Mouse (Mus musculus) liver, embryonic 15.5 days (tissue): ENCODE data around the gene Btbd35f17. TPM values are rescaled to one million over a fixed set of nuclear protein-coding genes. Genes with fewer than 3 reads are reported as not detected.
"Not testable (repeated sequence)": the region's sequence is repeated elsewhere in the genome, so short reads cannot be mapped to it uniquely, and the experiment has no call there.

Experiments used
- ATAC-seq: fragments of 200-750 bp; cut with Nextera tagmentation; 2 replicates; pipeline ENCODE4 v1.8.0; 2017; ENCODE audit warnings: moderate number of reproducible peaks, mild to moderate bottlenecking, moderate library complexity; ENCODE audit not compliant: insufficient read depth
- H3K27ac ChIP-seq: fragments of 300-500 bp; sonication (generic); replicated peaks from 2 replicates; pipeline ENCODE4 v1.5.1; 2015; ENCODE audit warnings: mild to moderate bottlenecking, inconsistent platforms
- H3K27me3 ChIP-seq: fragments of 300-500 bp; sonication (generic); 2 replicates; pipeline ENCODE4 v1.6.1; 2015; ENCODE audit warnings: mild to moderate bottlenecking, inconsistent platforms
- H3K36me3 ChIP-seq: fragments of 300-500 bp; sonication (generic); replicated peaks from 2 replicates; pipeline ENCODE4 v1.6.1; 2015; ENCODE audit warnings: moderate library complexity, mild to moderate bottlenecking, inconsistent platforms
- H3K4me1 ChIP-seq: fragments of 300-500 bp; sonication (generic); replicated peaks from 2 replicates; pipeline ENCODE4 v1.6.1; 2015; ENCODE audit warnings: inconsistent platforms
- H3K4me2 ChIP-seq: fragments of 300-500 bp; sonication (generic); 2 replicates; pipeline ENCODE4 v1.6.1; 2015; ENCODE audit warnings: moderate library complexity, mild to moderate bottlenecking, inconsistent platforms
- H3K4me3 ChIP-seq: fragments of 300-500 bp; sonication (generic); replicated peaks from 2 replicates; pipeline ENCODE4 v1.5.1; 2015; ENCODE audit warnings: mild to moderate bottlenecking, inconsistent platforms
- H3K9ac ChIP-seq: fragments of 300-500 bp; sonication (generic); 2 replicates; pipeline ENCODE4 v1.6.1; 2015; ENCODE audit warnings: moderate library complexity, mild to moderate bottlenecking, inconsistent platforms
- H3K9me3 ChIP-seq: fragments of 300-500 bp; sonication (generic); replicated peaks from 2 replicates; pipeline ENCODE4 v1.6.1; 2016; ENCODE audit warnings: inconsistent platforms
- WGBS: fragments of 180-500 bp; shearing (Covaris S2); methylation state at CpG from one replicate; pipeline ENCODE4 v1.1.7; 2015; ENCODE audit warnings: mixed read lengths; ENCODE audit not compliant: insufficient replicate concordance; 5-methylcytosine and 5-hydroxymethylcytosine counted together
- polyA plus RNA-seq: library from polyadenylated mRNA; unstranded; fragments of >200 nt; fragmentation: Nextera tagmentation; extraction: Ambion mirVana; gene quantifications from 2 replicates; pipeline ENCODE4 v1.2.1, GENCODE M21; 2015

Gene Btbd35f17
- polyA plus RNA-seq: not detected in 2 replicates

DNA sequence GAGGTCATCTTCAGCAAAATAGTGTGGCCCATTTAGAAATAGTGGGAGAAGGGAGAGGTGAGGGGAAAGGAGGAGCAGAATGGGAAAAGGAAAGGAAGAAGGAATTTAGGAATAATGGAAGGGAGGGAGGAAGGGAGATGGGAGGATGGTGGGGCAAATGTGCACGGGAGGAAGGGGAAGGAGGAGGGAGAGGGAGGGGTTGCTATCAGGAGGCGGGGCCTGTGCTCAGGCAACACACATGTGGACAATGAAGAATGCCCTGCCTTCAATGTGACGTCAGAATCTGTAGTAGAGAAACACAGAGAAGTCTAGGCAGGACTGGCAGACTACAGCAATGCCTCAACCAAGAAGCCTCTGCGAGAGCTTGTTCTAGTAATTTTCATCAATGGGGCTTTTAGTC lies at the start of gene Btbd35f17:
TSS of gene Btbd35f17 (plus strand) at position 301 of the 400 bp plus-strand sequence.
- not testable (repeated sequence) for H3K9ac ChIP-seq, ATAC-seq, H3K9me3 ChIP-seq, H3K4me3 ChIP-seq, H3K4me1 ChIP-seq, H3K4me2 ChIP-seq, H3K27me3 ChIP-seq, H3K36me3 ChIP-seq, H3K27ac ChIP-seq
- WGBS: 63% methylated on average over 2 of the region's 4 CpGs

Other genes with a start within 250 kb of the Btbd35f17 start
- gene Btbd35f28, start 174.1 kb upstream of the Btbd35f17 start, polyA plus RNA-seq: not detected in 2 replicates
- not detected in 2 replicates for gene Btbd35f20, start 79.4 kb upstream of the Btbd35f17 start, polyA plus RNA-seq